Mouse (Mus musculus) ES-E14 (cell line): ENCODE results near the gene St7l. TPM values are rescaled to one million over a fixed set of nuclear protein-coding genes. Genes with fewer than 3 reads are reported as not detected.

ENCODE experiments used
- DNase-seq: peaks from one replicate; pipeline ENCODE4 v3.0.0-alpha.2; 2013; ENCODE audit warnings: low read depth, low spot score
- H3K27ac ChIP-seq: 2 replicates; pipeline ENCODE4 v1.5.1; 2012; ENCODE audit warnings: low read depth, mild to moderate bottlenecking, low read length, moderate library complexity, mixed read lengths; ENCODE audit not compliant: poor library complexity, insufficient read depth, severe bottlenecking
- H3K36me3 ChIP-seq: 2 replicates; pipeline ENCODE4 v1.6.1; 2012; ENCODE audit warnings: mild to moderate bottlenecking, low read length, moderate library complexity, mixed read lengths; ENCODE audit not compliant: control insufficient read depth, poor library complexity, insufficient read depth, severe bottlenecking
- H3K4me1 ChIP-seq, 2 experiments: fragments of 150-350 bp in 1 of 2; sonication (generic) in 1 of 2; 2 replicates each; pipeline ENCODE4 v1.6.1; 2012; ENCODE audit warnings: low read length in 2 of 2, mild to moderate bottlenecking in 1 of 2, mixed read lengths in 1 of 2; ENCODE audit not compliant: control insufficient read depth in 2 of 2, insufficient read depth in 2 of 2, poor library complexity in 1 of 2
- H3K4me3 ChIP-seq, 2 experiments: fragments of 150-350 bp in 1 of 2; sonication (generic) in 1 of 2; 2 replicates each; pipeline ENCODE4 v1.5.1; 2012; ENCODE audit warnings: low read length in 2 of 2, low read depth in 1 of 2, mild to moderate bottlenecking in 1 of 2, mixed read lengths in 1 of 2; ENCODE audit not compliant: insufficient read depth in 1 of 2, poor library complexity in 1 of 2, severe bottlenecking in 1 of 2
- H3K9ac ChIP-seq: 2 replicates; pipeline ENCODE4 v1.6.1; 2012; ENCODE audit warnings: low read depth, mild to moderate bottlenecking, low read length, mixed read lengths; ENCODE audit not compliant: poor library complexity, insufficient read depth, severe bottlenecking
- H3K9me3 ChIP-seq: fragments of 150-350 bp; sonication (generic); 2 replicates; pipeline ENCODE4 v1.6.1; 2012; ENCODE audit warnings: low read depth, mild to moderate bottlenecking, low read length; ENCODE audit not compliant: control insufficient read depth, insufficient read depth
- CHD2 ChIP-seq: IDR thresholded peaks from 2 replicates; pipeline ENCODE4 v1.6.1; 2014; ENCODE audit warnings: mild to moderate bottlenecking, low read depth, low read length, inconsistent platforms
- HCFC1 ChIP-seq: IDR thresholded peaks from 2 replicates; pipeline ENCODE4 v1.6.1; 2012; ENCODE audit warnings: low read length, inconsistent platforms, borderline replicate concordance; ENCODE audit not compliant: insufficient read depth
- MAFK ChIP-seq: IDR thresholded peaks from 2 replicates; pipeline ENCODE4 v1.6.1; 2014; ENCODE audit warnings: mild to moderate bottlenecking, low read depth, low read length, inconsistent platforms; ENCODE audit not compliant: insufficient read depth
- ZC3H11A ChIP-seq: IDR thresholded peaks from 2 replicates; pipeline ENCODE4 v1.6.1; 2012; ENCODE audit warnings: low read depth, mild to moderate bottlenecking, inconsistent platforms, low read length, borderline replicate concordance
- ZNF384 ChIP-seq: IDR thresholded peaks from 2 replicates; pipeline ENCODE4 v1.6.1; 2012; ENCODE audit warnings: low read depth, low read length, inconsistent platforms
- in situ Hi-C, 2 experiments: fragments of 600-800 bp; cut with MboI; formaldehyde crosslinking; loops; one replicate each; pipeline ENCODE4 v1.15.1; 2025; ENCODE audit warnings: low sequenced_read_pairs in 2 of 2, inconsistent platforms in 1 of 2; ENCODE audit not compliant: unreplicated experiment in 2 of 2
- total RNA-seq: library from RNA; depleted of rRNA; stranded (reverse); fragments of 300-350 nt; gene quantifications from 2 replicates; pipeline ENCODE4 v1.2.3, GENCODE M21; 2012

Gene St7l
- total RNA-seq, 1 experiment: 14.3 TPM

DNA sequence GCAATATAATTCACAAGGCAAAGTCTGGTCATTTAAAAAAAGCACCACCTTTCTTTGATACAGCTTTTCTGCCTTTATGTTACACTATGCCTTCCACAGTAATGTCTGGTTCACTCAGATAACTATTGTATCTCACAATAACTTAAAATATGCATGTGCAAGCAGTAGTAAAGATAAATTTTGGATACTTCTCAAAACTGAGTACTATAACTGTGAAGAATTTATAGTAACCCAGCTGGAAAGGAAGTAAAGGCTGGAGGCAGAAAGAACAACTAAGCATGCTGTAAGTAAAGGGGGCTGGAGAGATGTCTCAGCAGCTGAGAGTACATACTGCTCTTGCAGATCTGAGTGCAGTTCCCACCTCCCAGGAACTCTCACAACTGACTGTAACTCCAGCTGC, 8.9 kb upstream of the St7l start:
- no peak overlapping the region for H3K27ac ChIP-seq
- H3K9ac ChIP-seq: no peak overlapping the region
- no peaks in the 10 kb centered on the region for H3K9me3 ChIP-seq
- no peak for TF ChIP-seq ZC3H11A
- TF ChIP-seq CHD2: no peak
- TF ChIP-seq HCFC1: no peak
- no peak for TF ChIP-seq ZNF384
- TF ChIP-seq MAFK: no peak
- no peaks in the 10 kb centered on the region for H3K36me3 ChIP-seq
- peaks cover 0 to 4% of the 10 kb centered on the region in 2 experiments; a peak in 3 of 4 replicates for H3K4me1 ChIP-seq
- in situ Hi-C loops: no loop called here
- DNase-seq: no peak
- H3K4me3 ChIP-seq: no peak overlapping the region

DNA sequence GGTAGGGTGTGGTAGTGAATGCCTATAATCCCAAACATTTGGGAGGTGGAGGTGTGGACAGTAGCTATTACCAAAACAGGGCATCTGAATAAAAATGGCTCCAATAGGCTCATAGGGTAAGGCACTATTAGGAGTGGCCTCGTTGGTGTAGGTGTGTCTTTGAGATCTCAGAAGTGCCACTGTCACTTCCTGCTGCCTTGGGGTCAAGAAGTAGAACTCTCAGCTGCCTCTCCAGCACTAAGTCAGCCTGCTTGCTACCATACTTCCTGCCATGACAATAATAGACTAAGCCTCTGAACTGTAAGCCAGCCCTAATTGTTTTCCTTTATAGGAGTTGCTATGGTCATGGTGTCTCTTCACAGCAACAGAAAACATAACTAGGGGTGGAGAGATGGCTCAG, 7.7 kb upstream of the St7l start:
- no peaks in the 10 kb centered on the region for H3K36me3 ChIP-seq
- no peak overlapping the region for H3K27ac ChIP-seq
- DNase-seq: no peak
- peaks cover 0 to 6% of the 10 kb centered on the region in 2 experiments; a peak in 3 of 4 replicates for H3K4me1 ChIP-seq
- H3K9me3 ChIP-seq: no peaks in the 10 kb centered on the region
- TF ChIP-seq ZNF384: no peak
- TF ChIP-seq MAFK: no peak
- no peak for TF ChIP-seq CHD2
- no peak for TF ChIP-seq HCFC1
- no peak for TF ChIP-seq ZC3H11A
- no peak overlapping the region for H3K4me3 ChIP-seq
- in situ Hi-C loops: no loop called here
- H3K9ac ChIP-seq: no peak overlapping the region

DNA sequence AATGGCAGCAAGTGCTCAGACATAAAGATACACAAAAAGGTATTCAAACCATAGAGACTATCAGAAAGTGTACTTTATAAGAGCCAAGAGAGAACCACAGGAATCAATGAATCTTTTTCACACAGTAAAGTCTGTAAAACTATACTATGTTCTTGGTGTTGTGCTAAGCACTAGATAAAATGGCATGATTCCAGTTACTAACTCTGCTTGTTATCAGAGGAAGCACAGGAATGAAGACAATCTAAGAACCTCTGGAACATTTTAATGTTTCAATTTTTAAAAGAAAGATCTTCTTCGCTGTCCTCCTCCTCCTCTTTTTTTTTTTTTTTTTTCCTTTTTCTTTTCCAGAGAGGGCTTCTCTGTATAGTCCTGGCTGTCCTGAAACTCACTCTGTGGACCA, 5.2 kb upstream of the St7l start:
- H3K9ac ChIP-seq: no peak overlapping the region
- no peak overlapping the region for H3K27ac ChIP-seq
- in situ Hi-C loops: no loop called here
- peaks cover 0 to 6% of the 10 kb centered on the region in 2 experiments; a peak in 3 of 4 replicates for H3K4me1 ChIP-seq
- H3K4me3 ChIP-seq: no peak overlapping the region
- no peaks in the 10 kb centered on the region for H3K36me3 ChIP-seq
- TF ChIP-seq ZC3H11A (no peak), MAFK (no peak), ZNF384 (no peak), HCFC1 (no peak)
- no peaks in the 10 kb centered on the region for H3K9me3 ChIP-seq
- no peak for DNase-seq

DNA sequence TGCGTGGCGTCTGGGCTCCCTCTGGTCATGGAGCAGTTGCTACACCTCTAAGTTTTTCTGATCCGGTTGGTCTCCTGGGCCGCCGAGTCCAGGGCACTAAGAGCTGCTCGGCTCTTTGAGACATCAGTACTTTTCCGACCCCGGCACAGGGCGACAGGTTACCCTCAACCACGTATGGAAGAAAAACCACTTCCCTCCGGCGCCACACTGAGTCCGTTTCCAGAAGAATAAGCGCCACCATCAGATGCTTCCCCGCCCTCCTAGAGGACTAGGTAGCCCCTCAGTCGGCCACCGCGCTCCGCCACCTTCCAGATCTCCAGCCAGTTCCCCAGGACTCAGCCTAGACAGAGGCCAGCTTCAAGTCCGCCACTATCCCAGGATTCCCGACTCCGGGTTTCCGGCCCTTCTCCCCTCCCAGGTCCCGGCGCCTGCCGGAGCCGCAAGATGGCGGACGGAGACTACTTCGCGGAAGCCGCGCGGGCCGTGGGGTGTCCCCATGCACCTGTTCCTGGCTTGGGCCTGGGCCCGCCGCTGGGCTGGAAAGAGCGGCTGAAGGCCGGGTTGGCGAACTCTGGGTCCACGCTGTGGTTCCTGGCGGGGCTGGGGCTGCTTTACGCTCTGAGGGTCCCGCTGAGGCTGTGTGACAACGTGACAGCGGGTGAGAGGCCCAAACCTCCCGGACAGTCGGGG, 991 bp downstream of the St7l start:
- Histone ChIP-seq H3K36me3 (no peaks in the 10 kb centered on the region), H3K9me3 (no peaks in the 10 kb centered on the region), H3K4me1 (peaks cover 0 to 3% of the 10 kb centered on the region in 2 experiments; a peak in 3 of 4 replicates), H3K27ac (peak overlapping the region; percentile 79), H3K9ac (peak overlapping the region; percentile 91), H3K4me3 (peak overlapping the region; percentile 91 to 93)
- TF ChIP-seq ZNF384 (no peak), ZC3H11A (no peak), HCFC1 (peak; percentile 34; the same call in 1 of the 2 replicates), CHD2 (no peak), MAFK (no peak)
- in situ Hi-C loops: no loop called here
- DNase-seq: peak; percentile 63
